Mouse (Mus musculus) spleen, postnatal 36 days (tissue): Measurements from ENCODE around the gene Il10ra.
A peak's percentile ranks its signal among the peaks of the same experiment; 100 is the strongest.

Source experiments
- DNase-seq, 2 experiments: peaks; one replicate each; pipeline ENCODE4 v3.0.0; 2022; ENCODE audit warnings: low spot score in 2 of 2, mixed read lengths in 1 of 2

The Il10ra gene

DNA sequence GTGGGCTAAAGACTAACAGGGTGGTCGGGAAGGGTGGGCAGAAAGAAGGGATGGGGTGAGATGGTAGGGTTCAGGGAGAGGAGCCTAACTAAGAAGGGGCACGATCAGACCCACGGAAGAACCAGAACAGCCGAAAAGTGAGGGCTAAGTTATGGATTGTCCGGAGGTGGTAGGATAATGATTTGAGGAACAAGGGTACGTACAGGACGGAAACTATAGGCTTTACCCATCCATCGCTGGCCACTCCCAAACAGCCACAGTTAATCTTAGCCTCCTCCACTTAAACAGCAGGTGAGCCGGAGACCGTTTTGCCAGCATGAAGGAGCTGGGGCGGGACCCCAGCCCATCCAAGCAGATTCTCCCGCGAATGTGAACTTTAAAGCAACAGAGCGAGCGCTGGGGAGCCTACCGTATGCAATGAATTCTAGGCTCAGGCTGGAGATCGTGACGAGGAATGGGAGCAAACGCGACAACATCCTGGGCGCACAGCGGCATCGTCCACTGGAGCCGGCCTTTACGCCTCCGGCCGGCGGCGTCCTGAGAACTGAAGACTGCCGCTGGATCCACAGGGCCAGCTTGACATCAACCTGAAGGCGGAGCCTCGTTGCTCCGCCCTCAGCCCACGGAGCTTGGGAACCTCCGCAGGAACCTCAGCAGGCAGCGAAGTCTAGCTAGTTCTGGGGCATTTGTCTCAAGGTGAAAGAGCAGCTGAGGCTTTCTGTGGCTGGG, at the start of gene Il10ra:
Il10ra (minus strand) TSS at position 553 of the 729 bp plus-strand sequence.
- DNase-seq, result peak; percentile 82

DNA sequence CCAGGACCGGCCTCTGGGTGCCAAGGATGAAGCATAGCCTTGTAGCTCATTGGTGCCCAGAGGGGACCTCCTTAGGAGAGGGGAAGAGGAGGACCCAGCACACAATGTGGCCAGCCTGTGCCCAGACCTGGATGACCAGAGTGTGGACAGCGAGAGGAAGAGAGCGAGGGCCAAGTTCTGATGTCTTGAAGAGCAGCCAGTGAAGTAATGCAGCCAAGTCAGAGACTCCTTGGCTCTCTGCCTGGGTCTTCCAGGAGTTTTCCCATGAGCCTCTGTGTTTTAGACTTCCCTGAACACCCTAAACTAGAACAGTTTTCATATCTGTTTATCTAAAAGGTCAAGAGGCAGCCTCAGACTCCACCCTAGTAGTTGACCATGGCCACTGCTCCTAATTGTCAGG, 48.7 kb upstream of the Il10ra start:
- no peak for DNase-seq

DNA sequence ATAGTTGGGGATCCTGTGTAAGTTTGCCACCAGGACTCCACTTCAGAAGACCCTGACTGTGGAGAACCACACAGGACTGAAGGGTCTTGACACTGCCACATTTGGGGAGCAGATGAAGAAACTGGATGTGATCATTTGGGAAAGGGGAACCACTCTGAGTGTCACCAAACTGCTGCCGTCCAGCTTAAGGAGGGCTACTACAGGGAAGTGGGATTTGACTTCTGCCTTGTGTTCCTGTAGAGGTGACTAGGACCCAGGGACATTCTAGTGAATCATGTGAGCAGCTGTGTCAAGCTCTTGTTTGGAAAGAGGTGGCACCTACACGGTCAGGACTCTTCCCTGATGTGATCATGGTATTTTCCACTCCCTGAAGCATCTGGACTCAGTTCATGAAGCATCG, 45.0 kb upstream of the Il10ra start:
- no peak for DNase-seq

DNA sequence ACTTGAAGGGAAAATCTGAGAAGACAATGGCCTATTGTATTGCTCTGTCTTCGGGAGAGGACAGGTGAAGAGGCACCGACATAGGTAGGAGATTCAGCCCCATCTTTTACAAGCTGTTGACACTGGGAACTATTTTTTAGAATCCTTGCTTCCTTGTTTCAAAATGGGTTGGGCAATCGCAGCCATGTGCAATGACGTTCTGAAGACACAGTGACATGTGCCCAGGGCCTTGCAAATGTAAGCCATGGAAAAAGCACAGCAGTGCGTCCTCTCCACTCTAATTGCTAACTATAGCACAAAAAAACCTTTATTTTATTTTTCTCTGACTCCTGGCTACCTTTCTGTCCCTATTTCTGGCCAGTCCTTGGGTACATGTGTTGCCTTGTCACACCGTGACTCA, 42.9 kb upstream of the Il10ra start:
- DNase-seq, result no peak

DNA sequence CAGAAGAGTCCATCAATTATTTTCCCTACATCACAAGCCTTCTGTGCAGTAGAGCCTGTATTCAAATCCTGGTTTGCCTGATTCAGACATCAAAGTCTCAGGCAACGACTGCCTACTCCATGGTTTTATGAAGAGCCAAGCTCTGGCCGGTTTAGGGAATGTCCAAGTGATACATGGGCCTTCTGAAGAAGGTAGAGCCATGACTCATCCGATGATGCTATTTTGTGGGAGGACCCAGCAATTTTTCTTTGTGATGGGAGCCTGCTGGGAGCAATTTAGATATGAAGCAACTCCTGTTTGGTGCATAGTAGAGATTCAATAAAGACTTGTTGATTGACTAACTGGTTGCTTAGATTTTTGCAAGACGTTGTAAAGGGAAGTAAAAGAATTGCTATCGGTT, 39.6 kb upstream of the Il10ra start:
- DNase-seq, result no peak

DNA sequence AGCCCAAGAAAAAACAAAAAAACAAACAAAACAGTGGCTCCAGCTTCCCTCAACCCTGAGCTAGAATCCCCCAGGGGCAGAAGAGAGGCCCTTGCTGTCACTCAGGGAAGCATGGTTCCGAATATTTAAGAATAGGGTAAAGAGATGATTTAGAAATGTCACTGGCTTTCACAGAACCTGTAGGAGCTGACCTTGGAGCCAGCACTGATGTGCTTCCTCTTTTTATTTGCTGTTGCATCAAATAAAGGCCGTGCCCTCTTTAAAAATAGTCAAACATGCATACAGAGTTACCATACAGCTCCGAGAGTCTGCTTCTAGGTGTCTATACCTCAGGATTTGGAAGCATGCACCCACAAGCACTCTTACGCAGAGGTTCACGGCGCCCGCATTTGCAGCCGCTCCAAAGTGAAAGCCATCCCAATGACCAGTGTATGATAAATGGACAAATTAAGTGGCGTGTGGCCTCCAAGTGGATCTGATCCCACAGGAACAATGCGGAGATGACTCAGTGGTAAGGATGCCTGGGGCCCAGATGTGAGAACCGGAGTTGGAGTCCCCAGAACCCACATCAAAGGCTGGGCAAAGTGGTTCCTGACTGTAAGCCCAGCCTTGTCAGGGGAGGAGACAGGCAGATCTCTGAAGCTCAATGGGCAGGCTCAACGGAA, 37.9 kb upstream of the Il10ra start:
- no peak for DNase-seq

DNA sequence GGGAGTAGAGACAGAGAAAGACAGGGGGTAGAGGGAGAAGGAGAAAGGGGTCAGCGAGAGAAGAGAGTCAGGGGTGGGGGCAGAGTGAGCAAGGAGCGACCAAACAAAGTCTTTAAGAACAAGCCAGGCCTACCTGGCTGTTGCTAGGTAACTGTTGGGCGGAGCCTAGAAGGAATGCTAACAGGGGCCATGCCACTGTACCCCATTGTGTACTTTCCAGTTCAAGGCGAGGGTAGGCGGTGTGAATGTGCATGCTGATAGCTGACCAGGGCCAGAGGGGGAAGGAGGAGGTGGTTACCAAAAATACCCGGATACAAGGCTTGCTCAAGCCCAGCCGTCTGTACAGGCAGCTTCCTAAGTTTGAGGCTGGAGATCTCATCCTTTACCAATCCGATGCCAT, 32.8 kb upstream of the Il10ra start:
- no peak for DNase-seq

DNA sequence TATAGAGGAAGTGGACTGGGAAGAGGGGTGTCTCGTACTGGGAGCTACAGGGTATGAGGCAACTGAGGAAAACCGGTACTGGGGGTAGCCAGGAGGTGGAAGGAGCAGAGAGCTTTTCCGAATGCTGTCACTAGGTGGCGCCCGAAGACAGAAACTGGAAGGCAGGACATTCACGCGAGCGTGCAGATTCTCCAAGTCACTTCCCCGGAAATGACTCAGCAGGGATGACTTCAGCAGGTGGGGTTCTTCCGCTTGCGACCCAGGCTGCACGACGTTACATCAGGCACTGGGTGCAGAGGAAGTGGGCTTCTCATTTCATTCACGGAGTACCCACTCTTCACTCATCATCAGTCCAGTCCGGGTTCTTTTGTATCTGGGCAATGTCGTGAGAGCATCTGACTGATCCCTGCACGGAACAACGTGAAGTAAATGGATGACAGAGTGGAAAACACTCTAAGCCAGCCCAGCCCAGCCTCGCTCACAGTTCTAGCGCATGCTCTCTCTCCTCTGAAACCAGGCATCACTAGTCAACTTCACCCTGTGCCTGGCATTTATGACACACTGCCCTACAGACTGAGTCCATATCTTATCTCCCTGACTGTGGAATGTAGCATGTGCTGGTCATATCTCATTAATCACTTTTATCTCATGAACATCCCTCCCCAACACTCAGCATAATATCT, 31.6 kb upstream of the Il10ra start:
- peak; percentile 89 to 92 for DNase-seq

DNA sequence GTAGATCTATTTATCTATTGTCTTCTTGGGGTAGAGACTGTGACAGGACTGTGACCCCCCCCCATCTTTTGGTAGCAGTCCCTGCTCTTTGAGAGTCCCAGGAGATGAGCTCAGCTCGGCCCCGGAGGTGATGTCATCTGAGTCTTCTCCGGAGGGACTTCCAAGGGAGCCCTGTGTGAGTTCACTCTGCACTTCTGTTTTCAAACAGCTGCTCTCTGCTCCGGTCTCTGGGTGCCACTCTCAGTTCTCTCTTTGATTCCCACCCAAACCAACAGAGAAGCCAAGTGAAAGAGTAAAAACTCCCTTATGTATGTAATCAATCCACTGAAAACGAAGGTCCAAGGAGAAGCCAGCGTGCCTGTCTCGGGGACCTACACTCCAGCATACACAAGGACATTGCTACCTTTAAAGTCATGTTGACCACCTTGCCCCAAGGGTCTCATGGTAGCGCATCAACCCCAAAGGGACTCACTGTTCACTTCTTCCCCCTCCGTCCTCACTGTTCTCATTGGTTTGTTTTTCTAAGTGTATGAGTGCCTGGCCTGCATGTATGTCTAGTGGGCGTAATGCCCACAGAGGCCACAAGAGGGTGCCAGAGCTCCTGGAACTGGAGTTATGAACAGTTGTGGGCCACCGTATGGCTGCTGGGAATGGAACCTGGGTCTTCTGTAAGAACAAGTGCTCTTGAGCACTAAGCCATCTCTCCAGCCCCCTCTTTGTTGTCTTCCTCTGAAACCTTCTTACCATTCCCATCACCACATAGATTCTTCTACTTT, 30.5 kb upstream of the Il10ra start:
- DNase-seq, result peak; percentile 86 to 87

DNA sequence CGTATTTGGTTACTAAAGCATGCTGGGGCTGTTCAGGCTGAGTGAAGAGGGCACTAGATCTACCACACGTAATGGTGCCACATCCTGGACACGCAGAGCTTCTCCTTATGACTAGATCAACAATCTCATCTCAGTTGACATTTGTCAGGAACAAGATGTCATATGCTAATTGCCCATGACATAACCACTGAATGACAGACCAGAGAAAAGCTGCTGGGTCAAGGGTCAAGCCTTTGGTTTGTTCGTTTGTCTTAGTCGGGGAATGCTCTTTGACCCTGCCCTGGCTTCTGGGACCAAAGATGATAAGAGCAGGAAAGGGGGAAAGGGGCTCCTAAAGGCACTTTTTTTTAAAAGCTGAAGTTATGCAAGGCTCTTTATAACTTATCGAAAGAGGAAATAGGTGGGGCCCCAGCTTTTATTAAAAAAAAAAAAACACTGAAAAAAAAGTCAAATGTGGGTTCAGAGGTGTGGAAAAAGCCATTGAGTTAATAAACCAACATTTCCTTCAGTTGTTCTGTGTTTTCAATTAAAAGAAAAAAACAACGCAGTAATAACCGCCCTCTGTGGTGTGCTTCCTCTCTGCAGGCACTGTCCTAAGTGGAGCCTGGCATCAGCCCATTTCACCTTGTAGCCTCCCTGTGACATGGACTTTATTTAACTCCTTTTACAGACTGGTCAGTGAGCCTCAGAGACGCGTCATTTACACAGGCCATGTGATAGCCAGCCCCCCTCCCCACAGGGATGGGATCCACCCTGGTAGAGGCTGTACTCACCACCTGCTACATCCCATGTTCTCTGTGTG, 25.5 kb upstream of the Il10ra start:
- DNase-seq, result peak; percentile 77 to 78

DNA sequence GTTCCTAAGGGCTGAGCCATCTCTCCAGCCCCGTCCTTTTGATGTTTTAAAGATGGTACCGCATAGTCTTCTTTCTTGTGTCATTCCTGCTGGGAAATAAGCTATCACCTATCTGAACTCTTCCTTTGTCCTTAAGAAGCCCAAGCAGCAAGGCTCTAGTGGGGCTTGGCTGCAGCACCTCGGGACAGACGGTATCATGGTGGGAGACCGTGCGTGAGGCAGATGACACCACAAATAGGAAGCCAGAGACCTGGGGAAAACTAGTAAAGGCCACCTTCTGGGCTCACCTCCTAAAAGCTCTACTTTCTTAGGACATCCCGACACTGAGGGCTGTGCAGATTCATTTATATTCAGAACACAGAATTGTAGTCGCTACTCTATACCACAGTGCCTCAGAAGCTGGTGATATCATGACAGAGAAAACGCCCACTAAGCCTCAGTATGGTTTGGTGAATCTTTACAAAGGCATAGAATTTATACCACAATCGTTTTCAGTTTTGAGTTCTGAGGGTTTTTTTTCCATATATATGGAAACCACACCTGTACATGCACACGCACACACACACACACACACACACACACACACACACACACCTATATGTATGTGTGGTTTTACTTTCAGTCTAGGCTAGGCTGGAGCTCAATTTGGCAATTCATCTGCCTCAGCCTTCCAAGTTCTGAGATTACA, 22.7 kb upstream of the Il10ra start:
- no peak for DNase-seq

DNA sequence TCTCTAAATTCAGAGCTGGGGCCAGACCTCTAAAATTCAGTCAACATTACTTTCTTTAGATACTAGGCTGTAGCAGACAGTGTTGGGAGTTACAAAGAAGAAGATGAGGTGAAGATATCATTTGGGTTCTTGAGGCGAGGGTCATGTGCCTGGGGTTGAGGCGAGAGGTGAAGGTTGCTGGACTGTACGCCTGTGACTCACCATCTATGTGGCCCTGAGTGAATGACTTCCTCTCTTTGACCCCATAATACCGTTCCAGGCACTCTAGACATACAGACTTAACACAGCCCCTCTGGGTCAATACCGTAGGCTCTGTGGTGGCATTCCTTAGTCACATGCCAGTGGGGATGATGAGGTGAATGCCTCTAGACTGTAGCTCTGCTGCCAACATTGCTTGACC, 13.5 kb upstream of the Il10ra start:
- DNase-seq, result no peak

DNA sequence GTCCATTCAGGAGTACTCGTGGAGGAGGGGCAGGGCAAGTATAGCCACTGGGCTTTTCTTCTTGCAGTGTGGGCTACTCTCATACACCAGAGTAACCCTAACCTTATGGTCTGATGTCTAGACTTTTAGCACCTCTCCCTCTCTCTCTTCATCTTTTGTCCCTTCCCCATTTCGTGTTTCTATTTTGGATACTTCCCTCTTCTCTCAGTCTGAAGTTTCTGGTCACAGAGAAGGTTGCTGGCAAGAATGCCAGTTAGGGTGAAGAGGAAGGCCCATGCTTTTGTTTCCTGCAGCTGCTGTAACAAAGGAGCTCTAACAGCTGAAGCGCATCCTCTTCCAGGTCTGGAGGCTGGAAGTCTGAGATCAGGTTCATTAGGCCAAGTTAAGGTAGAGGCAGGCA, 11.9 kb upstream of the Il10ra start:
- DNase-seq, result peak; percentile 51 to 55

DNA sequence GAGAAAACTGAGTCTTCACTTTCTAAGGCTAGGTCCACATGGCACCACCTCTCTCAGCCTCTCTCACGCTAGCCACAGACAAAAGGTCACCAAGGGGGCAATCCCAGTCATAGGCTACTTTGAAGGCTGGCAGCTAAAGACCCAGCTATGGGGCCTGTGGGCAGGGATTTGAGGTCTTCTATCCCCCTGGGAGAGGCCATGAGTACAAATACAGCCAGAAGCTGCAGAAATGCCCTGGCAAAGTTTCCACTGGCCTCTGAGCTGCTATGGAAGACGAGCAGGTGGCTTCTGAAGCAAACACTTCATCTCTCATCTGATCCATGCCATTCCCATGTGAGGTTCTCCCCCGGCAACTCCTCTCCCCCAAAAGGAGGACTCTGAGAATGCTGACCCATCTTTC, 11.1 kb upstream of the Il10ra start:
- no peak for DNase-seq

DNA sequence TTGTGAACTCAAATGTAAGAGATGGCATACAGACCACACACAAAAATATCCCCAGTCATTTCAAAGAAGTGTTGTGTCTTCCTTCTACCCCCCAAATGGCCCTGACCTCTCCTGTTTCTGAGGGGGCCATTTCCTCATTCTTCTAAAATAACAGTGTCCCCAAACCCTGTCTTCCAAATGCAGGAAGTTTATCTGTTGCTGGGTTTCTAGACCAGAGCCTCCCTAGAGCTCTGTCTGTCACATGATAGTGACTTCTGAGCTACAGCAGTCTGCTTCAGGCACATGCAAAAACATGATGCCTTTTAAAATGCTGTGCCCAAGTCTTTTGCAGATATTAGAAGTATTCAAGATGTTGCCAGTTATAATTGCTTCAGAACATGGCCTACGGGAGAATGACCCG, 5.7 kb upstream of the Il10ra start:
- DNase-seq, result peak in 1 of 2 experiments; percentile 52

DNA sequence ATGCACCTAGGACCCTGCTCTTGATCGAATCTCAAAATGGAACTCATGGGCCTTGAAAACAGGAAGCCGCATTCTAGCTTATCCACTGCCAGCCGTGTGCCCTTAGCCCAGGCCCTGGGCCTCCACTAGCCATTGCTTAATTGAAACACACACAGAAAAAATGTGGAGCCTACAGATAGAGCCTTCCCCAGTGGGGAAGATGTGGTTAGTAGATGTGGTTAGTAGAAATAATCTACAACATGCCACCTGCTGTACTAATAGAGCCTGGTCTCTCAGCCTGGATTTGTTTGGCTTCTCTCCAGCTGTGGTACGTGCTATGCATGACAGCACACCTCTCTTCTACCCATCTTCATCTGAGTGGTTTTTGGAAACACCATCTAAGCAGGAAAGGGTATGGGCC, 5.3 kb upstream of the Il10ra start:
- peak in 1 of 2 experiments; percentile 51 for DNase-seq

DNA sequence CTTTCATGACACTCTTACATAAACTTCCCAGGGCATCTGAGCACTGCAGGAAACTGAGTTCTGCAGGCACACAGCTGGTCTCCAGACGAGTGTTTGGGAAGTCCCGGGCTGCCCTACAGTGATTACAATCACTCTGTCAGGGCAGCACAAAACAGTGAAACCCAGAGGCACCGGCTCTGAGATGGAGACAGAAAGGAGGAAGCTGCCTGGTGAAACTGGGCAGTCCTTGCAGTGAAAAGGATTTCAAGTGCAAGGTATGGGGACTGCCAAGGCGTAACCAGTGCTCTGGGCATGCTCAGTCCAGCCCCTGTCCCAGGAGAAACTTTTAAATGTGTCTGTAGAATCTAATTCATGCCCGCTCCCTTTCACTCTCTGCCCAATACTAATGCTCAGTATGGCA, 3.3 kb upstream of the Il10ra start:
- peak; percentile 76 to 79 for DNase-seq

DNA sequence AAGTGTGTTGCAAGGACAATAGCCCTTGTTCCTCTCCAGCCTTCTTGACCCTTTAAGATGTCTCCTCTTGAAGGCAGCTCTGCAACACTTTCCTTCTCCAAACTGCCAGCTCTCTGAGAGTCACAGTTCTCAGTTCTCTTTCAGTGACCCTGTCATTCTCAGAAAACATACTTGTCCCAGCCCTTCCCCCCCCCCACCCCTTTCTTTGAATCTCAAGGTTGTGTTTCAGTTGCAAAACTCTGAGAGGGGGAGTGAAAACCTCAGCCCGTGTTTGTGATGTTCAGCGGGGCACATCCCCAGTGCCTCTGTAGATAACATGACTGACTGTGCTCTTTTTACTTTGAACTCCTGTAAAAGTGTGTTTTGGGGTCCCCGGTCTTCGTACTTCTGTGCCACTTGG, 870 bp downstream of the Il10ra start:
- DNase-seq, result peak in 1 of 2 experiments; percentile 60

DNA sequence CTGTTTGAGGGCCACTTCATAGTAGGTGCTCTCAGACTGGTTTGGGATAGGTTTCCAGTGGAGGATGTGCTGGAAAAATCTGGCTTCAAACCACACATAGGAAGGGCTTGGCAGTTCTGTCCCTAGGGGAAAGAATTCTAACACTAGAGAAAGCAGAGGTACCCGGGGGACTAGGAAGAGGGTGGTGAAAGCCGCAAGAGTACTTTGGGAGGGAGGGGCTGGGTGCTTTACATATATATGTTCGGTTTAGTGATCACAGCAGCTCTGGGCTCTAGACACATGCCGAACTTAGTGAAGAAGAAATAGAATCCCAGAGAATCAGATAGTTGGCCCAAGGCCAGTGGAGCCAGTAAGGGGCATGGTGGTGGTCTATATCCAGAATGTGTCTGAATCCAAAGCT, 1.9 kb downstream of the Il10ra start:
- peak; percentile 72 for DNase-seq

DNA sequence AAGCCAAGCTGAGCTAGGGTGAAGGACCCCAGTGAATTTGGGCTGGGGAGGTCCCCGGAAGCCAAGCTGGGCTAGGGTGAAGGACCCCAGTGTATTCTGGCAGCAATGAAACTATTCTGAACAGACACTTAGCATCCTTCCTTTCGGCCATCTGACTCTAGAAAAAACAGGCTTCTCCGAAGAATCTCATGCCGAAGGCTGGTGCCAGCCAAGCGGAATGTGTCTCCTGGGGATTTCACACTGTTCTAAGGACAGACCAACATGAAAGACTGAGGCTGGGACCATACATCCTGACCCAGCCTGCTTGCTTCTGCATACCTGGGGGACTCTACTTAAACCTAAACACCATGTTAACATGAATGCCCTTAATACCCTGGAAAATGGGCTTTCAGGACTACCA, 7.1 kb downstream of the Il10ra start:
- no peak for DNase-seq

DNA sequence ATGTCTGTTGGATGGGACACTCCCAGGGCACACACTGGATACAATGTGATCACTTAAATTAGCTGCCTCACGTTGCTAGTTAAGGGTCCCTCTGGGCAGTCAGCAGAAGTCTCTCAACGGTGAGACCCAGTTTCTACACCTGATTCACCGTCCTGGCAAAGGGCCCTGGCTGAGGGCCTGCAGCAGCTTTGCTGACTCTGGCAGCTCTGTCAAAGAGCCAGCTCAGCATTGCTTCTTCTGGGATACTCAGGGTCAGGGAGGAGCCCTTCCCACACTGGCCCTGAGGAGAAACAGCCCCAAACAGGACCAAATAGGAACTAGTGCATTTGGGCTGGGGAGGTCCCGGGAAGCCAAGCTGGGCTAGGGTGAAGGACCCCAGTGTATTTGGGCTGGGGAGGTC, 7.5 kb downstream of the Il10ra start:
- DNase-seq, result no peak
